Mouse (Mus musculus): ENCODE measurements around the gene Olfr823. TPM values are rescaled to one million over a fixed set of nuclear protein-coding genes. Genes with fewer than 3 reads are reported as not detected.

The Olfr823 gene
- polyA plus RNA-seq (2015; fragmentation: Nextera tagmentation; extraction: Ambion mirVana): not detected in 2 replicates

DNA sequence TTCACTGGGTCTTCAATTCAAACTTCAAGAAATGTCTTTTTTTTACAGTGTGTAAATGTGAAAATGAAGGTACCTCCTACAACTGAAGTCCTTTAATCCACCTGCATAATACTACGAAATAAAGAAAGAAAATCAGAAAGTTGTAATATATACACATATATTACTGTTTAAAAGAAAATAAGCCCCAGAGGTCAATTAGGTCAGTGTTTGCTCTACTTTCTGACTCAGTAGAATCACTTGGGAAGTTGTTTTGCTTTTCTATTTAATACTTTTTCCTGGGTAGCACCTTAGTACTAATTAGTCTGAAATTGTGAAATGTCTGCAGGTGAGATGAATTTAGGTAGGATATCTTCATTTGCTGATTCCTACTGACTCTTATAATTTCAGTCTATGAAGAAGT is at the start of gene Olfr823:
Olfr823 (minus strand) TSS at position 101 of the 400 bp plus-strand sequence.

DNA sequence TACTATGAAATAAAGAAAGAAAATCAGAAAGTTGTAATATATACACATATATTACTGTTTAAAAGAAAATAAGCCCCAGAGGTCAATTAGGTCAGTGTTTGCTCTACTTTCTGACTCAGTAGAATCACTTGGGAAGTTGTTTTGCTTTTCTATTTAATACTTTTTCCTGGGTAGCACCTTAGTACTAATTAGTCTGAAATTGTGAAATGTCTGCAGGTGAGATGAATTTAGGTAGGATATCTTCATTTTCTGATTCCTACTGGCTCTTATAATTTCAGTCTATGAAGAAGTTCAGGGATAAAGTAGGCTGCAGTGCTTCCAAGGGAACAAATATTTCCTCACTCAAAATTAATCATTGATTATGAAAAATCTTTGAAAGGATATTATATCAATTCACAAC is 14.7 kb upstream of the Olfr823 start, which contains the start of gene Olfr824:
Olfr824 (minus strand) TSS at position 101 of the 400 bp plus-strand sequence.

DNA sequence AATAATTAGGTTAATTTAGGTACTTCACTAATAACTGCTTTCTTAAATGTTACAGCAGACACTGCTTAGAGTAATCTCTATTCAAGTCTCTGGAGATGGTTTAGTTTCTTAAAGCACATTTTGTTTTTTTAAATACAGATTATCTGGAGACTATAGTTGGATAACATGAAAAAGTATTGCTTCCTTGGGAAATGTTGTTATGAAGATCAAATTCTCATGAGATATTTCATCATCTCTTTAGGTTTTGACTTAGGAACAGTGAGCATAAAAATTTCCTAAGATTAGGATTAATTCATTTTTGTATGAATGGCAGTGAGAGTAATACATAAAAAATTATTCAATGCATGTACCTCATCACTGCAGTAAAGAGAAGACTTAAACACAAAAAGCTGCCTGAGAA is 44.3 kb downstream of the Olfr823 start, which contains the start of gene Olfr822:
Olfr822 (plus strand) TSS at position 301 of the 400 bp plus-strand sequence.

Other genes with a start within 250 kb of the Olfr823 start
- gene Olfr814, start 235.5 kb downstream of the Olfr823 start, polyA plus RNA-seq (2015; fragmentation: Nextera tagmentation; extraction: Ambion mirVana): not detected in 2 replicates
- gene Olfr815, start 209.5 kb downstream of the Olfr823 start, polyA plus RNA-seq (2015; fragmentation: Nextera tagmentation; extraction: Ambion mirVana): not detected in 2 replicates
- not detected in 2 replicates for gene Olfr816, start 199.8 kb downstream of the Olfr823 start, polyA plus RNA-seq (2015; fragmentation: Nextera tagmentation; extraction: Ambion mirVana)
- not detected in 2 replicates for gene Olfr818, start 166.3 kb downstream of the Olfr823 start, polyA plus RNA-seq (2015; fragmentation: Nextera tagmentation; extraction: Ambion mirVana)
- gene Olfr819, start 148.1 kb downstream of the Olfr823 start, polyA plus RNA-seq (2015; fragmentation: Nextera tagmentation; extraction: Ambion mirVana): not detected in 2 replicates
- not detected in 2 replicates for gene Olfr247, start 139.2 kb downstream of the Olfr823 start, polyA plus RNA-seq (2015; fragmentation: Nextera tagmentation; extraction: Ambion mirVana)
- gene Gm10310, start 130.3 kb downstream of the Olfr823 start, polyA plus RNA-seq (2015; fragmentation: Nextera tagmentation; extraction: Ambion mirVana): not detected in 2 replicates
- gene Olfr820, start 102.8 kb downstream of the Olfr823 start, polyA plus RNA-seq (2015; fragmentation: Nextera tagmentation; extraction: Ambion mirVana): not detected in 2 replicates
- gene Olfr821, start 85.0 kb downstream of the Olfr823 start, polyA plus RNA-seq (2015; fragmentation: Nextera tagmentation; extraction: Ambion mirVana): not detected in 2 replicates
- not detected in 2 replicates for gene Olfr822, start 44.2 kb downstream of the Olfr823 start, polyA plus RNA-seq (2015; fragmentation: Nextera tagmentation; extraction: Ambion mirVana)
- gene Olfr824, start 14.6 kb upstream of the Olfr823 start, polyA plus RNA-seq (2015; fragmentation: Nextera tagmentation; extraction: Ambion mirVana): not detected in 2 replicates
- gene Olfr825, start 51.4 kb upstream of the Olfr823 start, polyA plus RNA-seq (2015; fragmentation: Nextera tagmentation; extraction: Ambion mirVana): not detected in 2 replicates
- not detected in 2 replicates for gene Olfr826, start 68.8 kb upstream of the Olfr823 start, polyA plus RNA-seq (2015; fragmentation: Nextera tagmentation; extraction: Ambion mirVana)
- not detected in 2 replicates for gene Olfr827, start 99.0 kb upstream of the Olfr823 start, polyA plus RNA-seq (2015; fragmentation: Nextera tagmentation; extraction: Ambion mirVana)
- not detected in 2 replicates for gene Neurod4, start 164.9 kb upstream of the Olfr823 start, polyA plus RNA-seq (2015; fragmentation: Nextera tagmentation; extraction: Ambion mirVana)
- 0.13 and 0.40 TPM in 2 replicates for gene Tespa1, start 207.5 kb upstream of the Olfr823 start, polyA plus RNA-seq (2015; fragmentation: Nextera tagmentation; extraction: Ambion mirVana)